Mouse (Mus musculus) intestine, postnatal 0 days (tissue): ENCODE results near the gene Ugt1a6b. TPM values are rescaled to one million over a fixed set of nuclear protein-coding genes. Genes with fewer than 3 reads are reported as not detected.

Experiments used
- ATAC-seq: fragments of 200-750 bp; cut with Nextera tagmentation; 2 replicates; pipeline ENCODE4 v1.8.0; 2017; ENCODE audit warnings: mild to moderate bottlenecking, moderate TSS enrichment, moderate library complexity
- H3K27ac ChIP-seq: fragments of 300-500 bp; sonication (generic); 2 replicates; pipeline ENCODE4 v1.5.1; 2014; ENCODE audit warnings: mild to moderate bottlenecking, low read depth, low read length, moderate library complexity
- H3K27me3 ChIP-seq: fragments of 300-500 bp; sonication (generic); replicated peaks from 2 replicates; pipeline ENCODE4 v1.6.1; 2014; ENCODE audit warnings: low read length, mixed read lengths; ENCODE audit not compliant: control insufficient read depth, insufficient read depth
- H3K36me3 ChIP-seq: fragments of 300-500 bp; sonication (generic); 2 replicates; pipeline ENCODE4 v1.6.1; 2014; ENCODE audit warnings: mild to moderate bottlenecking, moderate library complexity; ENCODE audit not compliant: control insufficient read depth, insufficient read depth
- H3K4me1 ChIP-seq: fragments of 300-500 bp; sonication (generic); replicated peaks from 2 replicates; pipeline ENCODE4 v1.6.1; 2014; ENCODE audit warnings: antibody characterized with exemption, low read length, mixed read lengths; ENCODE audit not compliant: control insufficient read depth, insufficient read depth
- H3K4me2 ChIP-seq: fragments of 300-500 bp; sonication (generic); replicated peaks from 2 replicates; pipeline ENCODE4 v1.6.1; 2014; ENCODE audit warnings: low read depth, mild to moderate bottlenecking, moderate library complexity
- H3K4me3 ChIP-seq: fragments of 300-500 bp; sonication (generic); 2 replicates; pipeline ENCODE4 v1.5.1; 2014; ENCODE audit warnings: low read depth, low read length
- H3K9ac ChIP-seq: fragments of 300-500 bp; sonication (generic); 2 replicates; pipeline ENCODE4 v1.6.1; 2014; ENCODE audit warnings: mild to moderate bottlenecking, low read depth, low read length
- H3K9me3 ChIP-seq: fragments of 300-500 bp; sonication (generic); 2 replicates; pipeline ENCODE4 v1.6.1; 2016; ENCODE audit warnings: mixed run types; ENCODE audit not compliant: control insufficient read depth
- CTCF ChIP-seq: sonication (generic); IDR thresholded peaks from 2 replicates; pipeline ENCODE4 v1.5.1; 2016; ENCODE audit warnings: low read depth, mild to moderate bottlenecking, control low read depth, antibody characterized with exemption, moderate library complexity
- WGBS: fragments of 180-500 bp; shearing (Covaris S2); extraction: QIAGEN DNeasy Blood & Tissue Kit; methylation state at CpG from one replicate; pipeline ENCODE4 v1.1.7; 2014; 5-methylcytosine and 5-hydroxymethylcytosine counted together
- polyA plus RNA-seq: library from polyadenylated mRNA; unstranded; fragments of >200 nt; fragmentation: Nextera tagmentation; extraction: Ambion mirVana; gene quantifications from 2 replicates; pipeline ENCODE4 v1.2.1, GENCODE M21; 2015

The Ugt1a6b gene
- polyA plus RNA-seq, 1 experiment from 2014 or later, result 0.35 TPM

DNA sequence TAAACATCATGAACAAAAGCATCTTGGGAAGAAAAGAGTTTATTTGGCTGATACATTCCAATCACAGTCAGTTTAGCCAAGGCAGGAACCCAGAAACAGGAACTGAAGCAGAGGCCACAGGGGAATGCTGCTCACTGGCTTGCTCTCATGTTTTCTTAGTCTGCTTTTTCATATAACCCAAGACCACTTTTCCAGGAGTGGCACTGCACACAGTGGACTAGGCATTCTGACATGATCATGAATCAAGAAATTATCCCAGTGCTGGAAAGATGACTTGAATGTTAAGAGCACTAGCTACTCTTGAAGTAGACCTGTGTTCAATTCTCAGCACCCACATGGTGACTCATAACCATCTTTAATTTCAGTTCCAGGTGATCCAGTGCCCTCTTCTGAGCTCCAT is 122.7 kb downstream of the Ugt1a6b start:
- no peaks in the 10 kb centered on the region for H3K27me3 ChIP-seq
- peaks cover 33% of the 10 kb centered on the region for H3K9me3 ChIP-seq
- H3K4me1 ChIP-seq, result no peaks in the 10 kb centered on the region
- H3K9ac ChIP-seq, result no peak overlapping the region
- no peak for TF ChIP-seq CTCF
- ATAC-seq, result no peak
- no peaks in the 10 kb centered on the region for H3K36me3 ChIP-seq
- H3K27ac ChIP-seq, result no peak overlapping the region
- no peak overlapping the region for H3K4me3 ChIP-seq
- H3K4me2 ChIP-seq, result no peak overlapping the region

DNA sequence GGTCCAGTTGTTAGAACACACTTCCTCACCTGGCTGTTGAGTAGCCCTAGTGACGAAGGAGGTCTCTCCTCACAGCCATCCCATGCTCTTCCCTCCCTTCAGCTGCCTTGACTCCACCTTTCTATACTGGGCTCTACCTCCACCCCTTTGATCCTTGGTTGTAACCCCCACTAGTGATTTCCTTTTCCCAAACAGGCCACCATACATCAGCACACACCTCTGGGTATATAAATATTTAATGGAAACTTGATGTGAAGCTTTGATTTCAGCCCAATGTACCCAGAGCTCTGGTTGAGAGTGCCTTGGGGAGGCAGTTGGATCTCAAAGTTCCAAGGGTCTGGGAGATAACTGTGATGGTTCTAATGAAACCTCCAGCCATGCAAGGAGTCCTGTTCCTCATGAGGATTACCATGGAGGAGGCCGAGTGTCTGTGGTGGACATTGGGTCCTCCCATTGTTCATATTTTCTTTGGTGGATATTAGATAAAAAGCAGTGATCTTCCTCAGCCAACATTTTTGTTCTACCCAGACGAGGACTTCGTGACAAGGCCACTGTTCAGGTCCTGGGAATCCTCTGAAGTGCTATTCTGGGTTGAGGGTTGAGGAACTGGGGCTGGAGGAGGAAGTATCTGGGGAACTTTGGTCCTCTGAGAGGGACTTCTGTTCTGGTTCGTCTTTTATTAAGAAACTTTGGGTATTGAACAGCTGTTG is 123.8 kb downstream of the Ugt1a6b start, which contains the start of gene Mroh2a:
Gene Mroh2a, plus strand, starts transcription at position 317 of the 710 bp plus-strand sequence.
- no peak for TF ChIP-seq CTCF
- no peak within 1 kb of the TSS for H3K9ac ChIP-seq
- no peak within 1 kb of the TSS for H3K4me3 ChIP-seq
- no peak for ATAC-seq
- H3K9me3 ChIP-seq, result peaks cover 43% of the 10 kb centered on the region
- H3K27ac ChIP-seq, result no peak within 1 kb of the TSS
- no peak within 1 kb of the TSS for H3K4me2 ChIP-seq
- WGBS, result 56% methylated on average over 5 of the region's 5 CpGs
- H3K27me3 ChIP-seq, result no peaks in the 10 kb centered on the region
- no peaks in the 10 kb centered on the region for H3K4me1 ChIP-seq
- H3K36me3 ChIP-seq, result no peaks in the 10 kb centered on the region

DNA sequence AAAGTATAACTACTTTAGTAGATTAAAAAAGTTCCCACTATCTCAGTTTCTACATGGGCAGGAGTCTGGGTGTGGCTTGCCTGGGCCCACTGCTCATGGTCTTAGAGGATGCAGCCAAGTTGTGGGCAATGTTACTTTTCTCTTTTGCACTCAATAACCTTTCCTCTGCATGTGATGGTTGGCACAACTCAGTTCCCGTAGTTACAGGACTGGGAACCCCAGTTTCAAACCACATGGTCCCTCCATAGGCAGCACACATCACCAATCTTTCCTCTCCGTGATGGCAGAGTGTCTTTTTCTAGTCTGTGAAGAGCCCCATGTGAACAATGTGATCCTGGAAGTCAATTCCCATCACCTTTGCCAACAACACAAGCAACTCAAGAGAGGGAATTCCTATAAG is 124.4 kb downstream of the Ugt1a6b start:
- Histone ChIP-seq H3K4me3 (no peak overlapping the region), H3K4me1 (no peaks in the 10 kb centered on the region), H3K9ac (no peak overlapping the region), H3K27ac (no peak overlapping the region), H3K36me3 (no peaks in the 10 kb centered on the region), H3K4me2 (no peak overlapping the region), H3K27me3 (no peaks in the 10 kb centered on the region), H3K9me3 (peaks cover 46% of the 10 kb centered on the region)
- ATAC-seq, result no peak
- WGBS, result 62% methylated on average over 2 of the region's 2 CpGs
- TF ChIP-seq CTCF, result no peak

DNA sequence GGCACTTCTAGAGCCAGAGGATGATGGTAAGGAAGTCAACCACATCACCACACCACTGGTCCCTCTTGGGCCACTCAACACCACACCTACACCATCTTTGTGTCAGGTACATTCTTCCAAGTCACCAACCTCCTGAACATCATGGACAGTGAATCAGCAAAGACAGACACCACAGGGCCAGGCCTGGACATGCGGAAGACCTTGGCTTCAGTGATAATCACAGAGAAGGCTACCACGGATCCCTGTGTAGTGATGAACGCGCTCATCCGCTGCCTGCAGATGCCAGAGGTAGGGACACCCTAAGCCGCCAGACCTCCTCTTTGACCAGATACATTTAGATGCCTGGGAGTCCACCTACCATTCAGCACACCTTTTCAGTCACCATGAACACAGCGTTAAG is 125.1 kb downstream of the Ugt1a6b start:
- Histone ChIP-seq H3K9me3 (peaks cover 50% of the 10 kb centered on the region), H3K4me3 (no peak overlapping the region), H3K9ac (no peak overlapping the region), H3K27ac (no peak overlapping the region), H3K4me2 (no peak overlapping the region), H3K36me3 (no peaks in the 10 kb centered on the region), H3K4me1 (no peaks in the 10 kb centered on the region), H3K27me3 (no peaks in the 10 kb centered on the region)
- ATAC-seq, result no peak
- TF ChIP-seq CTCF, result no peak
- 69% methylated on average over 7 of the region's 7 CpGs for WGBS

DNA sequence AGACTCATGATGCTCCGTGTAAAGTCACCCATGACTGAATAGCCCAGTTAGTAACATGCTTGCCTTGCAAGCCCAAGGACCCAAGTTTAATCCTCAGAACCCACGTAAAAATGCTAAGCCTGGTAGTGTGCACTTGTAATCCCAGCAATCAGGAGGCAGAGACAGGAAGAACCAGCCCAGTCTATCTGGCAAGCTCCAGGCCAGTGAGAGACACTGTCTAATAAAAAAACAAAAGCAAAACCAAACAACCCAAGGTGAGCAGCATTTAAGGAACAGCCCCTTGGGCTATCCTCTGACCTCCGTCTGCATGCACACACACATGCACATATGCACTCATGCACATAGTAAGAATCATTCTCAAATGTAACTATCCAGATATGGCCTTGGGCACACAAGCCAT is 126.5 kb downstream of the Ugt1a6b start:
- ATAC-seq, result no peak
- 79% methylated on average over 3 of the region's 3 CpGs for WGBS
- H3K9ac ChIP-seq, result no peak overlapping the region

DNA sequence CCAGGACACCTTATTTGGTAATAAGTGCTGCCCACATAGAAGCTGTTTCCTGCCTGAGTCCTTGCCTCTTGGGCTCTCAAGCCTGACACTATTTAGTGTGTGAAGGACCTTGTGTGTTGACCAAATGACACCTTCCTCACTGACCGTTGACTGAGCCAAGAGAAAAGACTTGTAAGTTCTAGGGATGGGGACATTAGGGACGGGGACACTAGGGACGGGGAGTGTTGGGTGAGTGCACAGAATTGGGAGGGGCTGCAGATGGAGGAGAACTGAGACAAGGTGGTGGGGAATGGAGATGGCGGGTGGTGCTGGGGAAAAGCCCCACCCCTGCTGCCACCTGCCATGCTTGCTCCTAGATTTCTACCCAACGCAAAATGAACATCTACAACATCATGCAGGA is 126.9 kb downstream of the Ugt1a6b start:
- ATAC-seq, result no peak
- H3K4me1 ChIP-seq, result no peaks in the 10 kb centered on the region
- WGBS, result 86% methylated on average over 5 of the region's 5 CpGs
- H3K9me3 ChIP-seq, result peaks cover 57% of the 10 kb centered on the region
- H3K27ac ChIP-seq, result no peak overlapping the region
- no peak overlapping the region for H3K4me2 ChIP-seq
- no peaks in the 10 kb centered on the region for H3K27me3 ChIP-seq
- H3K9ac ChIP-seq, result no peak overlapping the region
- no peak for TF ChIP-seq CTCF
- H3K4me3 ChIP-seq, result no peak overlapping the region
- no peaks in the 10 kb centered on the region for H3K36me3 ChIP-seq

More for the DNA sequence above, 126.5 kb downstream of the Ugt1a6b start:
- Histone ChIP-seq H3K36me3 (no peaks in the 10 kb centered on the region), H3K4me1 (no peaks in the 10 kb centered on the region), H3K9me3 (peaks cover 54% of the 10 kb centered on the region), H3K4me2 (no peak overlapping the region), H3K27ac (no peak overlapping the region), H3K27me3 (no peaks in the 10 kb centered on the region), H3K4me3 (no peak overlapping the region)
- no peak for TF ChIP-seq CTCF
